Mouse (Mus musculus): ENCODE measurements around the gene Wbp2. TPM values are rescaled to one million over a fixed set of nuclear protein-coding genes. Genes with fewer than 3 reads are reported as not detected.
A peak's percentile ranks its signal among the peaks of the same experiment; 100 is the strongest.

Gene Wbp2
- polyA plus RNA-seq, 1 experiment from 2014 or later = 128 TPM

GRCm38 (mm10) chr11:116042372-116043138 is 44.2 kb downstream of the Wbp2 start:
- Histone ChIP-seq H3K4me3 (no peak overlapping the region), H3K27ac (no peak overlapping the region), H3K36me3 (peaks cover 98% of the 10 kb centered on the region), H3K27me3 (ENCODE audit: insufficient read depth, poor library complexity, severe bottlenecking) (no peaks in the 10 kb centered on the region), H3K4me1 (replicated peaks) (no peaks in the 10 kb centered on the region), H3K9me3 (0 out of 2 replicates have a peak, but pooled peaks cover 2% of the 10 kb centered on the region)
- DNase-seq (ENCODE audit: low spot score) = no peak
- 92% methylated on average over 5 of the region's 5 CpGs for WGBS

- Histone ChIP-seq H3K4me3 (no peak overlapping the region), H3K36me3 (peaks cover 91% of the 10 kb centered on the region), H3K9me3 (0 out of 2 replicates have a peak, but pooled peaks cover 2% of the 10 kb centered on the region), H3K27me3 (ENCODE audit: insufficient read depth, poor library complexity, severe bottlenecking) (no peaks in the 10 kb centered on the region), H3K27ac (no peak overlapping the region), H3K4me1 (replicated peaks) (no peaks in the 10 kb centered on the region)
- WGBS = 100% methylated on average over 2 of the region's 2 CpGs
- no peak for DNase-seq (ENCODE audit: low spot score)
These were observed 45.0 kb downstream of the Wbp2 start for GRCm38 (mm10) chr11:116041833-116042232.

- no peak for DNase-seq (ENCODE audit: low spot score)
- 91% methylated on average over 6 of the region's 6 CpGs for WGBS
These were observed 46.2 kb downstream of the Wbp2 start for GRCm38 (mm10) chr11:116040593-116040992.

GRCm38 (mm10) chr11:116037826-116038225 is 49.0 kb downstream of the Wbp2 start:
- no peak for DNase-seq (ENCODE audit: low spot score)
- Histone ChIP-seq H3K4me3 (no peak overlapping the region), H3K4me1 (replicated peaks) (peaks cover 2% of the 10 kb centered on the region), H3K27me3 (ENCODE audit: insufficient read depth, poor library complexity, severe bottlenecking) (no peaks in the 10 kb centered on the region), H3K9me3 (0 out of 2 replicates have a peak, but pooled peaks cover 2% of the 10 kb centered on the region), H3K36me3 (peaks cover 83% of the 10 kb centered on the region), H3K27ac (no peak overlapping the region)
- 98% methylated on average over 9 of the region's 9 CpGs for WGBS

More at GRCm38 (mm10) chr11:116040593-116040992, 46.2 kb downstream of the Wbp2 start:
- no peak overlapping the region for H3K27ac ChIP-seq
- no peaks in the 10 kb centered on the region for H3K4me1 ChIP-seq (replicated peaks)
- 0 out of 2 replicates have a peak, but pooled peaks cover 2% of the 10 kb centered on the region for H3K9me3 ChIP-seq
- peaks cover 85% of the 10 kb centered on the region for H3K36me3 ChIP-seq
- no peak overlapping the region for H3K4me3 ChIP-seq
- no peaks in the 10 kb centered on the region for H3K27me3 ChIP-seq (ENCODE audit: insufficient read depth, poor library complexity, severe bottlenecking)

GRCm38 (mm10) chr11:116036671-116037070 is 50.1 kb downstream of the Wbp2 start:
- Histone ChIP-seq H3K27me3 (ENCODE audit: insufficient read depth, poor library complexity, severe bottlenecking) (no peaks in the 10 kb centered on the region), H3K9me3 (no peaks in the 10 kb centered on the region), H3K27ac (no peak overlapping the region), H3K4me1 (replicated peaks) (peaks cover 11% of the 10 kb centered on the region), H3K4me3 (no peak overlapping the region), H3K36me3 (peaks cover 79% of the 10 kb centered on the region)
- 94% methylated on average over 3 of the region's 3 CpGs for WGBS
- no peak for DNase-seq (ENCODE audit: low spot score)

- Histone ChIP-seq H3K4me1 (replicated peaks) (peaks cover 26% of the 10 kb centered on the region), H3K27ac (no peak overlapping the region), H3K9me3 (no peaks in the 10 kb centered on the region), H3K27me3 (ENCODE audit: insufficient read depth, poor library complexity, severe bottlenecking) (no peaks in the 10 kb centered on the region), H3K4me3 (no peak overlapping the region), H3K36me3 (peaks cover 59% of the 10 kb centered on the region)
- WGBS = 93% methylated on average over 6 of the region's 6 CpGs
- no peak for DNase-seq (ENCODE audit: low spot score)
These were observed 52.2 kb downstream of the Wbp2 start for GRCm38 (mm10) chr11:116034584-116034983.

GRCm38 (mm10) chr11:116030898-116031845 is 55.6 kb downstream of the Wbp2 start:
- peaks cover 35% of the 10 kb centered on the region for H3K36me3 ChIP-seq
- WGBS = 31% methylated on average over 14 of the region's 14 CpGs
- peaks cover 28% of the 10 kb centered on the region for H3K4me1 ChIP-seq (replicated peaks)
- DNase-seq (ENCODE audit: low spot score) = no peak
- H3K27ac ChIP-seq = peak overlapping the region; percentile 100
- H3K27me3 ChIP-seq (ENCODE audit: insufficient read depth, poor library complexity, severe bottlenecking) = no peaks in the 10 kb centered on the region
- no peaks in the 10 kb centered on the region for H3K9me3 ChIP-seq
- H3K4me3 ChIP-seq = peak overlapping the region; percentile 83

GRCm38 (mm10) chr11:116030088-116030897 is 56.5 kb downstream of the Wbp2 start, which contains the start of gene Unk:
Gene Unk, plus strand, starts transcription at chr11:116030322.
- peak within 1 kb of the TSS; percentile 100 for H3K27ac ChIP-seq
- no peaks in the 10 kb centered on the region for H3K9me3 ChIP-seq
- H3K27me3 ChIP-seq (ENCODE audit: insufficient read depth, poor library complexity, severe bottlenecking) = no peaks in the 10 kb centered on the region
- peak within 1 kb of the TSS; percentile 83 for H3K4me3 ChIP-seq
- H3K36me3 ChIP-seq = peaks cover 30% of the 10 kb centered on the region
- H3K4me1 ChIP-seq (replicated peaks) = peaks cover 28% of the 10 kb centered on the region
- WGBS = under 1% methylated on average over 67 of the region's 67 CpGs
- DNase-seq (ENCODE audit: low spot score) = peak; percentile 98

- WGBS = 83% methylated on average over 6 of the region's 6 CpGs
- Histone ChIP-seq H3K36me3 (peaks cover 21% of the 10 kb centered on the region), H3K4me3 (peak overlapping the region; percentile 83), H3K27ac (peak overlapping the region; percentile 100), H3K4me1 (replicated peaks) (peaks cover 28% of the 10 kb centered on the region), H3K9me3 (no peaks in the 10 kb centered on the region), H3K27me3 (ENCODE audit: insufficient read depth, poor library complexity, severe bottlenecking) (no peaks in the 10 kb centered on the region)
- no peak for DNase-seq (ENCODE audit: low spot score)
These were observed 57.5 kb downstream of the Wbp2 start for GRCm38 (mm10) chr11:116029086-116029865.
